In the genomic region with DNA sequence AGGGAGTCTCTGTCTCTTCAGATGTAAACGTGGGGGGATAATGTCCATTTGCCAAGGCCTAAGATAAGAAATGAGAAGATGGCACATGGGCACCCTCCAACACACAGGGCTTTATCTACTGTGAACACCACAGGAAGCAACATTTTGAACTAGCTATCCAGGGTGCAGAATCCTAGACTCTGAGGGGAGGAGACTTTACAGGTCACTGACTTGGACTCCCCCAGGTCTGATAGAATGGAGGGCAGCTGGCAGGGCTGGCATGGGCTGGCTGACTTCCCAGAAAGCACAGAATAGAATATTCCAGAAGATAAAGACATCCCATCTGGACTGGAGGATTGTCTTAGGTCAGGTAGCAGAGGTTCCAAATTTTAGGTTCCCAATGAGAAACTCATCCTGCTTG, we compare ENCODE assay signal across 9 mouse cellular contexts.
DNase-seq lines count a peak whose midpoint lies in the region; ATAC-seq lines count a peak whose summit lies in the region.
"Had no signal": no experiment of that assay in that cellular context is flagged by ENCODE, and none has a peak within 500 bp of the region (broad histone marks: within the 10 kb centered on the region; RNA-seq: fewer than 3 reads in every experiment).

No protein-coding gene starts in this region.

- DNase-seq in cerebellum, adult 11-12 months = peak; percentile 19
- DNase-seq in heart, postnatal 10 days = peak; percentile 37 to 48
- no peak for DNase-seq in heart, postnatal 25 days (ENCODE audit: low spot score)
- DNase-seq in Muller cell, postnatal 12 days (ENCODE audit: inconsistent ontology term) = peak; percentile 54
- DNase-seq in kidney, postnatal 10 days = peak; percentile 67
- no peak for DNase-seq in spleen, adult 18-20 months
- DNase-seq in adrenal gland, adult 2 months = no peak
- DNase-seq: lung, postnatal 36 days had no signal

- no peak for ATAC-seq in cerebellum, adult (ENCODE audit: insufficient number of reproducible peaks, low FRiP score, low TSS enrichment)

- intact Hi-C loops in heart, postnatal 10 days (cut with DNase I) = no loop called here
- intact Hi-C loops in heart, postnatal 25 days (cut with DNase I) = no loop called here

Comparison
In these comparisons a context has a peak if more than half of its experiments do, and no peak if none do; other contexts are left out.
1. DNase-seq: peak in cerebellum, adult 11-12 months (single experiment), heart, postnatal 10 days (2 of 2), Muller cell, postnatal 12 days (single experiment) and kidney, postnatal 10 days (single experiment); none in heart, postnatal 25 days (single experiment), spleen, adult 18-20 months (0 of 2) and adrenal gland, adult 2 months (single experiment).